Mouse (Mus musculus): ENCODE results near the gene Fam151b.

- TF ChIP-seq POLR2A (IDR thresholded peaks at IDR 0.05; ENCODE audit: borderline replicate concordance, extremely low read depth, insufficient read depth, insufficient read length, poor library complexity, severe bottlenecking), result no peak
- TF ChIP-seq CTCF (IDR thresholded peaks at IDR 0.05; ENCODE audit: borderline replicate concordance, extremely low read depth, insufficient read depth, insufficient read length), result no peak
Observed at GRCm38 (mm10) chr13:92410486-92410885, 73.3 kb downstream of the Fam151b start.

Measured in brain, embryonic 14.5 days (tissue).